14 mouse cellular contexts compared by ENCODE assay signal in the genomic region with DNA sequence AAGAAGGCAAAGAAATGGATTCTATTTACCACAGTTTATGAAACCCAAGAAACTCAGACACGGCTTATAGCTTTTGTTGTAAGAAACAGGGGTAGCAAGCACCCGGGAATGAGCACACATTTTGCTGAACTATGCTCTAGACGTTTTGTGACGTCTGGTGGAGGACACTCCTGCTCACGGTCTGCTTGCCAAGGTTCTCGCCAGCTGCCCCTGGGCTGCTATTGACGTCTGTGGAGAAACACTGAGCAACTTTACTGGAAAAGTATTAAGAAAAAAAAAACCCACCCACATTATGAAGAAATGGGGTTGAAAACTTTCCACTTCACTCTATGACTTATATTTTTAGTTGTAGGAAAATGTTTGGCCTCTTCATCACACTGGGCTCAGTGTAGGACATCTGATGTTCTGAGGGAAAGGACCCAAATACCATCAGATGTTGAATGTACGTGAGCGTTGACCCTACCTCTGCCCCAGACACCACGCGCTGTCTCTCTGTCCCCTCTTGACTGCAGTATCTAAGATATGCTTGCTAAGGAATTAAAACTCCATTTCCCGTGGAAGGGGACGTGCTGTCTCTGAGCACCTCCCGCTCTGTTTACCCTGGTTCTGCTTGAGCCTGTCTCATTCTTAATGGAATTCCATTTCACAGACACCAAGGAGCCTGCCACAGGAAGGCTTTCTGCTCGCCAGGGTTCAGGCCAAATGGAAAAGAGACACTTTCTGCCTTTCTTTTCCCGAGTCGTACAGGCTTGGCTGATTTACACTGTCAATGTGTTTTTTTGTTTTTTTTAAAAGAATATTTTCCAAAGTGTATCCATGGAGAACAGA. TPM values are rescaled to one million over a fixed set of nuclear protein-coding genes. Genes with fewer than 3 reads are reported as not detected.
DNase-seq lines count a peak whose midpoint lies in the region; ATAC-seq lines count a peak whose summit lies in the region.
"Had no signal": no experiment of that assay in that cellular context is flagged by ENCODE, and none has a peak within 500 bp of the region (broad histone marks: within the 10 kb centered on the region; RNA-seq: fewer than 3 reads in every experiment).

No protein-coding gene starts in this region.

- no peaks in the 10 kb centered on the region for H3K27me3 ChIP-seq in kidney, embryonic 15.5 days

- DNase-seq in adrenal gland, adult (ENCODE audit: inconsistent age in 2 of 2, low spot score in 1 of 2): peak; percentile 22 to 54
- no peak for DNase-seq in adrenal gland, adult 18-20 months (ENCODE audit: low spot score in 2 of 2)
- DNase-seq in kidney, adult 8-10 months: no peak
- peak; percentile 43 to 49 for DNase-seq in heart, postnatal 14 days
- peak; percentile 72 for DNase-seq in lung, postnatal 36 days
- no peak for DNase-seq in right cerebral cortex, postnatal 25 days
- DNase-seq in left cerebral cortex, postnatal 14 days (ENCODE audit: low spot score in 2 of 2): no peak
- DNase-seq: cerebellum, adult 9-10 months; midbrain, embryonic 14.5 days had no signal

- H3K9ac ChIP-seq in kidney, embryonic 15.5 days: no peak overlapping the region

- H3K4me3 ChIP-seq in kidney, embryonic 15.5 days (replicated peaks): no peak overlapping the region
- H3K4me3 ChIP-seq: erythroblast, embryonic 14.5 days; hindbrain, embryonic 10.5 days had no signal

- ATAC-seq in kidney, embryonic 15.5 days (replicated peaks; ENCODE audit: low FRiP score): no peak

- peak overlapping the region; percentile 71 for H3K27ac ChIP-seq in kidney, embryonic 15.5 days
- H3K27ac ChIP-seq: hindbrain, embryonic 10.5 days had no signal

- H3K4me1 ChIP-seq in kidney, embryonic 15.5 days: peaks cover 21% of the 10 kb centered on the region
- H3K4me1 ChIP-seq: hindbrain, embryonic 10.5 days had no signal

- no peaks in the 10 kb centered on the region for H3K36me3 ChIP-seq in kidney, embryonic 15.5 days
- H3K36me3 ChIP-seq: hindbrain, embryonic 10.5 days had no signal

- H3K9me3 ChIP-seq in kidney, embryonic 15.5 days (replicated peaks): no peaks in the 10 kb centered on the region
- H3K9me3 ChIP-seq: hindbrain, embryonic 10.5 days had no signal

- H3K4me2 ChIP-seq in kidney, embryonic 15.5 days: no peak overlapping the region

- intact Hi-C loops in heart, postnatal 14 days (cut with DNase I): no loop called here
- intact Hi-C loops in left cerebral cortex, postnatal 14 days (cut with DNase I): no loop called here

- 48% methylated on average over 17 of the region's 17 CpGs for WGBS in kidney, embryonic 15.5 days

RNA-seq across cellular contexts. Expression of a gene that starts 50.1 kb away (rescaled TPM):
- total RNA-seq in adrenal gland, adult 18-20 months (2021): not detected
- polyA plus RNA-seq in kidney, embryonic 15.5 days (2015; fragmentation: Nextera tagmentation; extraction: Ambion mirVana): 0.08 and 0.18 TPM in 2 replicates
- total RNA-seq in heart, postnatal 14 days (2021): 1 to 10 TPM in 1 of 2 experiments, under 1 TPM in 1; 0.90 to 1.4 TPM
- under 1 TPM; 0.26 to 0.27 TPM for total RNA-seq in left cerebral cortex, postnatal 14 days (2021)
- total RNA-seq: liver, adult 2 months; MEL had no signal
- polyA plus RNA-seq: erythroblast, embryonic 14.5 days; liver, adult 2 months had no signal

RNA-seq across cellular contexts. Expression of a gene that starts 53.7 kb away (rescaled TPM):
- total RNA-seq in adrenal gland, adult 18-20 months (2021): 10 to 100 TPM; 20.9 to 26.7 TPM
- polyA plus RNA-seq in kidney, embryonic 15.5 days (2015; fragmentation: Nextera tagmentation; extraction: Ambion mirVana): 24.5 and 25.0 TPM in 2 replicates
- 10 to 100 TPM; 78.5 to 84.3 TPM for total RNA-seq in heart, postnatal 14 days (2021)
- 10 to 100 TPM; 58.1 to 61.4 TPM for total RNA-seq in left cerebral cortex, postnatal 14 days (2021)
- polyA plus RNA-seq: erythroblast, embryonic 14.5 days had no signal

Comparison
In these comparisons a context has a peak if more than half of its experiments do, and no peak if none do; other contexts are left out.
1. DNase-seq: peak in adrenal gland, adult (2 of 2), heart, postnatal 14 days (2 of 2) and lung, postnatal 36 days (single experiment); none in adrenal gland, adult 18-20 months (0 of 2), kidney, adult 8-10 months (0 of 2), right cerebral cortex, postnatal 25 days (single experiment) and left cerebral cortex, postnatal 14 days (0 of 2).